Mouse (Mus musculus) layer of hippocampus, adult 2 months (tissue): ENCODE measurements around the gene Pdia6. TPM values are rescaled to one million over a fixed set of nuclear protein-coding genes. Genes with fewer than 3 reads are reported as not detected.

Experiments
- DNase-seq, 2 experiments: peaks; one replicate each; pipeline ENCODE4 v3.0.0; 2022; ENCODE audit warnings: low spot score in 2 of 2
- H3K27ac ChIP-seq: fragments of 200-600 bp; 2 replicates; pipeline ENCODE4 v1.8.1; 2022
- H3K4me3 ChIP-seq: fragments of 200-600 bp; 2 replicates; pipeline ENCODE4 v1.8.1; 2022; ENCODE audit warnings: mild to moderate bottlenecking
- CTCF ChIP-seq: fragments of 200-600 bp; conservative IDR thresholded peaks from 2 replicates; pipeline ENCODE4 v1.8.1; 2022; ENCODE audit warnings: antibody characterized with exemption, mild to moderate bottlenecking, moderate library complexity
- total RNA-seq, 2 experiments: library from RNA; stranded (reverse); gene quantifications; 2 replicates each; pipeline ENCODE4 v1.2.3; 2021

The Pdia6 gene
- total RNA-seq, 2 experiments from 2014 or later: 122 to 139 TPM

- no peak overlapping the region for H3K4me3 ChIP-seq
- no peak for TF ChIP-seq CTCF
- peak overlapping the region; percentile 94 for H3K27ac ChIP-seq
- peak in 1 of 2 experiments; percentile 9 for DNase-seq
Observed at GRCm38 (mm10) chr12:17241016-17241415, 25.3 kb upstream of the Pdia6 start.

GRCm38 (mm10) chr12:17241614-17242013 is 24.7 kb upstream of the Pdia6 start:
- H3K4me3 ChIP-seq: no peak overlapping the region
- no peak for TF ChIP-seq CTCF
- peak; percentile 46 to 68 for DNase-seq
- H3K27ac ChIP-seq: peak overlapping the region; percentile 94

GRCm38 (mm10) chr12:17242041-17242440 is 24.3 kb upstream of the Pdia6 start:
- no peak overlapping the region for H3K4me3 ChIP-seq
- TF ChIP-seq CTCF: peak; percentile 72
- DNase-seq: peak in 1 of 2 experiments; percentile 49
- peak overlapping the region; percentile 94 for H3K27ac ChIP-seq

GRCm38 (mm10) chr12:17250962-17251361 is 15.4 kb upstream of the Pdia6 start:
- peak in 1 of 2 experiments; percentile 8 for DNase-seq
- H3K27ac ChIP-seq: no peak overlapping the region
- H3K4me3 ChIP-seq: no peak overlapping the region
- TF ChIP-seq CTCF: no peak

GRCm38 (mm10) chr12:17253069-17253468 is 13.3 kb upstream of the Pdia6 start:
- peak; percentile 90 for TF ChIP-seq CTCF
- no peak overlapping the region for H3K27ac ChIP-seq

GRCm38 (mm10) chr12:17255602-17256001 is 10.7 kb upstream of the Pdia6 start:
- no peak overlapping the region for H3K27ac ChIP-seq
- no peak overlapping the region for H3K4me3 ChIP-seq
- TF ChIP-seq CTCF: peak; percentile 78
- no peak for DNase-seq

More at GRCm38 (mm10) chr12:17253069-17253468, 13.3 kb upstream of the Pdia6 start:
- H3K4me3 ChIP-seq: peak overlapping the region; percentile 36
- DNase-seq: peak; percentile 55 to 76

- no peak overlapping the region for H3K4me3 ChIP-seq
- DNase-seq: peak; percentile 59 to 79
- no peak overlapping the region for H3K27ac ChIP-seq
- TF ChIP-seq CTCF: peak; percentile 83
Observed at GRCm38 (mm10) chr12:17256905-17257304, 9.4 kb upstream of the Pdia6 start.

- no peak overlapping the region for H3K27ac ChIP-seq
- DNase-seq: no peak
- no peak for TF ChIP-seq CTCF
- H3K4me3 ChIP-seq: no peak overlapping the region
Observed at GRCm38 (mm10) chr12:17258431-17258830, 7.9 kb upstream of the Pdia6 start.

- no peak for TF ChIP-seq CTCF
- Histone ChIP-seq H3K27ac (no peak overlapping the region), H3K4me3 (no peak overlapping the region)
- DNase-seq: no peak
Observed at GRCm38 (mm10) chr12:17261005-17261404, 5.3 kb upstream of the Pdia6 start.

GRCm38 (mm10) chr12:17263881-17264280 is 2.5 kb upstream of the Pdia6 start:
- Histone ChIP-seq H3K27ac (no peak overlapping the region), H3K4me3 (no peak overlapping the region)
- no peak for DNase-seq
- no peak for TF ChIP-seq CTCF

GRCm38 (mm10) chr12:17264826-17265225 is 1.5 kb upstream of the Pdia6 start:
- Histone ChIP-seq H3K4me3 (no peak overlapping the region), H3K27ac (no peak overlapping the region)
- DNase-seq: no peak
- TF ChIP-seq CTCF: no peak

- peak overlapping the region; percentile 96 for H3K4me3 ChIP-seq
- no peak for TF ChIP-seq CTCF
- DNase-seq: no peak
- peak overlapping the region; percentile 92 for H3K27ac ChIP-seq
Observed at GRCm38 (mm10) chr12:17266673-17266990, 287 bp downstream of the Pdia6 start.

- H3K27ac ChIP-seq: peak overlapping the region; percentile 92
- peak; percentile 71 to 74 for DNase-seq
- H3K4me3 ChIP-seq: peak overlapping the region; percentile 96
- no peak for TF ChIP-seq CTCF
Observed at GRCm38 (mm10) chr12:17267316-17267715, 971 bp downstream of the Pdia6 start.

GRCm38 (mm10) chr12:17271272-17271671 is 4.9 kb downstream of the Pdia6 start:
- TF ChIP-seq CTCF: peak; percentile 73

GRCm38 (mm10) chr12:17273841-17274240 is 7.5 kb downstream of the Pdia6 start:
- Histone ChIP-seq H3K4me3 (no peak overlapping the region), H3K27ac (no peak overlapping the region)
- no peak for TF ChIP-seq CTCF
- no peak for DNase-seq

More at GRCm38 (mm10) chr12:17271272-17271671, 4.9 kb downstream of the Pdia6 start:
- no peak for DNase-seq
- Histone ChIP-seq H3K4me3 (no peak overlapping the region), H3K27ac (no peak overlapping the region)
